Mouse (Mus musculus): ENCODE measurements at regions not wholly inside any gene's neighbourhood (a gene's known extent, or its start where the extent isn't known, plus 50 kb on each side); places are given as distances from the start of the nearest gene placed in this dataset.

DNA sequence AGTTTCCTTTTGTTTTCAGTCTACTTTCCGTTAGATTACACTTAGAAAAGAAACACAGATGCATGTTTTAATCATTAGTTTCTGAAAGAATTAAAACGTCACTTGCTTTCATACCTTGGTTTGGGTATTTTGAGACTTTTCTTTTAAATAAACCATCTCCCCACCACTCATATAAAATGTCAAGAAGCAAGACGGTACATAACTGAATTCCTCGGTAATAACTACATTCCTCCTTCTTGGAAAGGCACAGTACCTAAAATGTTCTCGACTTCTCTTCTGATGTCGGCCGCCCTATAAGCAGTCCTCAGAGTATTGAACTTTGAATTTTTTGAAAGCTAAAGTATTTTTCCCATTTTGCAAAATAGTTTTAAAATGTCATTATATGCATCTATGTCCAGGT lies 430.1 kb upstream of the Ccnh start:
- no peak for TF ChIP-seq POLR2A (IDR thresholded peaks at IDR 0.05; ENCODE audit: extremely low read depth, insufficient read depth, low read length)
- no peak for TF ChIP-seq CTCF (IDR thresholded peaks at IDR 0.05; ENCODE audit: extremely low read depth, insufficient read depth, low read length)
